Mouse (Mus musculus) testis, adult 2 months (tissue): ENCODE results near the gene Map2k4.

ENCODE experiments used
- CTCF ChIP-seq: fragments of 200-500 bp; IDR thresholded peaks from 2 replicates; pipeline ENCODE4 v1.5.1; 2012; ENCODE audit warnings: low read depth, mild to moderate bottlenecking, inconsistent platforms, low read length, moderate library complexity; ENCODE audit not compliant: control insufficient read depth, insufficient read depth, insufficient replicate concordance
- POLR2A ChIP-seq: fragments of 200-500 bp; IDR thresholded peaks from 2 replicates; pipeline ENCODE4 v1.6.1; 2012; ENCODE audit warnings: low read depth, mild to moderate bottlenecking, inconsistent platforms, low read length, moderate library complexity; ENCODE audit not compliant: control insufficient read depth

DNA sequence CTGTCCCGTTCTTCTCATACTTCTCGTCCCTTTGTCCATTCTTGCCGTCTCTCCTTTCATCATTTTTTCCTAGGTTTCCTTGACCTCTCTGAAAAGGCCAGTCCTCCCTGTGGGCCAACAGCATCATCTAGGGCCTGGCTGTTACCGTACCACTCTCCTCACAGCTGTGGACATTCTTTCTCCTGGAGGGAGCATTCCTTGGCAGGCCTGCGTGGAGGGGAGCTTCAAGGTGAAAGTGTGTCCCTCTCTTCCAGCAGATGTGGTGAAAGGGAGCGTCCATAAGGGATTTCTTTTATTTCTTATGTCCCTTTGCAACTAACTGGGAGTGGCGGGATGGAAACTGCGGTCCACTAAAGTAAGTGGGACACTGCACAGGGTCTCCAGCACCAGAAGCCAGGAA, 134.2 kb downstream of the Map2k4 start:
- TF ChIP-seq POLR2A, result no peak
- no peak for TF ChIP-seq CTCF
